8 mouse cellular contexts compared by ENCODE assay signal in the genomic region with DNA sequence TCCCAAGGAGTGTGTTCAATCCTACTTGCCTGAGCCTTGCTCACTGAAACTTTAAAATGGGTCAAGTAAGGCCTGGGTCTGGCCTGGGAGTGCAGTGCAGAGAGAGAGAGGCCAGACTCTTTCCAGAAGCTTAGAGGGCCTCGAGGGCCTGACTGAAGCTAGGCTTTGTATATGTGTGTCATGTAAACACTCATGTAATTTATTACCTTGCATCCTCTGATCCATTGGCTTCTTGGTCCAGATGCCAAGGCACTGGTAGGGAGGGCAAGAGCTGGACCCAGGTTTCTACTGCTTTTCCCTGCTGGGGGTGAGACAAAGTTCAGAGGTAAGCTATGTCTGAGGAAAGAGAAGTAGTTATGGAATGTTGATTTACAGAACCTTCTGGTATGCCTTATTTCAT. TPM values are rescaled to one million over a fixed set of nuclear protein-coding genes. Genes with fewer than 3 reads are reported as not detected.
DNase-seq lines count a peak whose midpoint lies in the region; ATAC-seq and TF ChIP-seq lines count a peak whose summit lies in the region.

No protein-coding gene starts in this region.

- TF ChIP-seq CTCF in thymus, adult 2 months (IDR thresholded peaks at IDR 0.05; ENCODE audit: borderline replicate concordance, control insufficient read depth, extremely low read depth, insufficient read depth, low read length, poor library complexity), result no peak
- TF ChIP-seq CTCF in stomach, postnatal 0 days (IDR thresholded peaks at IDR 0.05; ENCODE audit: low read depth), result no peak

- peak overlapping the region; percentile 18; the same call in 1 of the 2 replicates for H3K27ac ChIP-seq in thymus, adult 2 months (ENCODE audit: control insufficient read depth, insufficient read depth, low read length)
- H3K27ac ChIP-seq in heart, embryonic 15.5 days, result peak overlapping the region; percentile 97
- H3K27ac ChIP-seq in limb, embryonic 13.5 days, result peak overlapping the region; percentile 98
- H3K27ac ChIP-seq in stomach, postnatal 0 days (replicated peaks), result peak overlapping the region; percentile 98

- peak overlapping the region; percentile 78 for H3K4me2 ChIP-seq in heart, embryonic 15.5 days
- H3K4me2 ChIP-seq in limb, embryonic 13.5 days (replicated peaks), result peak overlapping the region; percentile 91
- peak overlapping the region; percentile 79 for H3K4me2 ChIP-seq in stomach, postnatal 0 days (replicated peaks; ENCODE audit: low read depth)

- TF ChIP-seq POLR2A in thymus, adult 2 months (IDR thresholded peaks at IDR 0.05; ENCODE audit: control insufficient read depth, extremely low read depth, insufficient read depth, low read length, poor library complexity), result no peak

- H3K9me3 ChIP-seq in heart, embryonic 15.5 days (replicated peaks), result no peaks in the 10 kb centered on the region
- H3K9me3 ChIP-seq in limb, embryonic 13.5 days, result no peaks in the 10 kb centered on the region
- no peaks in the 10 kb centered on the region for H3K9me3 ChIP-seq in stomach, postnatal 0 days (ENCODE audit: control insufficient read depth, low read length)

- H3K27me3 ChIP-seq in thymus, adult 2 months (ENCODE audit: control insufficient read depth, insufficient read depth, low read length), result no peaks in the 10 kb centered on the region
- no peaks in the 10 kb centered on the region for H3K27me3 ChIP-seq in heart, embryonic 15.5 days
- no peaks in the 10 kb centered on the region for H3K27me3 ChIP-seq in limb, embryonic 13.5 days
- H3K27me3 ChIP-seq in stomach, postnatal 0 days (ENCODE audit: control insufficient read depth, insufficient read depth, low read length), result no peaks in the 10 kb centered on the region

- no peak for ATAC-seq in heart, embryonic 15.5 days (replicated peaks; ENCODE audit: insufficient number of reproducible peaks, insufficient read depth, low FRiP score, low read depth)
- ATAC-seq in limb, embryonic 13.5 days (ENCODE audit: low FRiP score, low read depth), result no peak
- no peak for ATAC-seq in stomach, postnatal 0 days (ENCODE audit: low FRiP score, low TSS enrichment)

- H3K9ac ChIP-seq in heart, embryonic 15.5 days, result peak overlapping the region; percentile 98
- H3K9ac ChIP-seq in limb, embryonic 13.5 days, result peak overlapping the region; percentile 99
- peak overlapping the region; percentile 94 for H3K9ac ChIP-seq in stomach, postnatal 0 days (ENCODE audit: low read length)

- H3K36me3 ChIP-seq in thymus, adult 2 months (ENCODE audit: control insufficient read depth, insufficient read depth, low read length), result no peaks in the 10 kb centered on the region
- no peaks in the 10 kb centered on the region for H3K36me3 ChIP-seq in heart, embryonic 15.5 days
- peaks cover 1% of the 10 kb centered on the region for H3K36me3 ChIP-seq in limb, embryonic 13.5 days
- H3K36me3 ChIP-seq in stomach, postnatal 0 days (ENCODE audit: control insufficient read depth, insufficient read depth, low read length), result no peaks in the 10 kb centered on the region

- peaks cover 31% of the 10 kb centered on the region for H3K4me1 ChIP-seq in thymus, adult 2 months (replicated peaks; ENCODE audit: control insufficient read depth, insufficient read depth, low read length)
- peaks cover 38% of the 10 kb centered on the region for H3K4me1 ChIP-seq in heart, embryonic 15.5 days (replicated peaks)
- H3K4me1 ChIP-seq in limb, embryonic 13.5 days, result peaks cover 45% of the 10 kb centered on the region
- peaks cover 23% of the 10 kb centered on the region for H3K4me1 ChIP-seq in stomach, postnatal 0 days (replicated peaks; ENCODE audit: control insufficient read depth, insufficient read depth)

- no peak for TF ChIP-seq EP300 in stomach, postnatal 0 days (optimal IDR thresholded peaks at IDR 0.05)

- WGBS in thymus, adult 2 months, result 7% methylated on average over 1 of the region's 1 CpGs
- WGBS in heart, embryonic 15.5 days, result 0% methylated on average over 1 of the region's 1 CpGs
- 0% methylated on average over 1 of the region's 1 CpGs for WGBS in limb, embryonic 13.5 days
- WGBS in stomach, postnatal 0 days, result 0% methylated on average over 1 of the region's 1 CpGs

- peak overlapping the region; percentile 100 for H3K4me3 ChIP-seq in thymus, adult 2 months (ENCODE audit: control insufficient read depth, insufficient read depth, low read length)
- H3K4me3 ChIP-seq in heart, embryonic 15.5 days, result peak overlapping the region; percentile 96
- peak overlapping the region; percentile 99 for H3K4me3 ChIP-seq in limb, embryonic 13.5 days
- H3K4me3 ChIP-seq in stomach, postnatal 0 days (ENCODE audit: low read depth, low read length), result peak overlapping the region; percentile 94

- DNase-seq in thymus, adult 2 months, result no peak
- no peak for DNase-seq in thymus, postnatal 10 days (ENCODE audit: low spot score in 2 of 2)
- DNase-seq in stomach, postnatal 0 days (ENCODE audit: low spot score), result no peak
- no peak for DNase-seq in spleen, postnatal 4 days (ENCODE audit: low spot score in 2 of 2)
- no peak for DNase-seq in ovary, adult 18-20 months (ENCODE audit: low spot score)
- DNase-seq in right cerebral cortex, postnatal 4 days, result no peak

RNA-seq across cellular contexts. Expression of a gene that starts 1.8 kb away (rescaled TPM):
- polyA plus RNA-seq in thymus, adult 2 months (2012; rRNA removed), result 112 and 136 TPM in 2 replicates
- 134 and 161 TPM in 2 replicates for polyA plus RNA-seq in heart, embryonic 15.5 days (2015; fragmentation: Nextera tagmentation; extraction: Ambion mirVana)
- polyA plus RNA-seq in limb, embryonic 13.5 days (2015; fragmentation: Nextera tagmentation; extraction: Ambion mirVana), result 205 and 221 TPM in 2 replicates
- 165 and 168 TPM in 2 replicates for polyA plus RNA-seq in stomach, postnatal 0 days (2015; fragmentation: Nextera tagmentation; extraction: Ambion mirVana)

RNA-seq across cellular contexts. Expression of a gene that starts 11.4 kb away (rescaled TPM):
- polyA plus RNA-seq in thymus, adult 2 months (2012; rRNA removed), result 60.5 and 72.4 TPM in 2 replicates
- polyA plus RNA-seq in heart, embryonic 15.5 days (2015; fragmentation: Nextera tagmentation; extraction: Ambion mirVana), result 59.2 and 60.6 TPM in 2 replicates
- polyA plus RNA-seq in limb, embryonic 13.5 days (2015; fragmentation: Nextera tagmentation; extraction: Ambion mirVana), result 66.5 and 73.9 TPM in 2 replicates
- polyA plus RNA-seq in stomach, postnatal 0 days (2015; fragmentation: Nextera tagmentation; extraction: Ambion mirVana), result 61.4 and 63.4 TPM in 2 replicates

RNA-seq across cellular contexts. Expression of a gene that starts 22.2 kb away (rescaled TPM):
- polyA plus RNA-seq in thymus, adult 2 months (2012; rRNA removed), result 31.6 and 40.8 TPM in 2 replicates
- 23.9 and 33.3 TPM in 2 replicates for polyA plus RNA-seq in heart, embryonic 15.5 days (2015; fragmentation: Nextera tagmentation; extraction: Ambion mirVana)
- 65.5 and 66.7 TPM in 2 replicates for polyA plus RNA-seq in limb, embryonic 13.5 days (2015; fragmentation: Nextera tagmentation; extraction: Ambion mirVana)
- 20.2 and 21.5 TPM in 2 replicates for polyA plus RNA-seq in stomach, postnatal 0 days (2015; fragmentation: Nextera tagmentation; extraction: Ambion mirVana)

RNA-seq across cellular contexts. Expression of a gene that starts 22.5 kb away (rescaled TPM):
- 54.5 and 60.0 TPM in 2 replicates for polyA plus RNA-seq in thymus, adult 2 months (2012; rRNA removed)
- polyA plus RNA-seq in heart, embryonic 15.5 days (2015; fragmentation: Nextera tagmentation; extraction: Ambion mirVana), result 11.3 and 12.7 TPM in 2 replicates
- polyA plus RNA-seq in limb, embryonic 13.5 days (2015; fragmentation: Nextera tagmentation; extraction: Ambion mirVana), result 17.1 and 18.7 TPM in 2 replicates
- polyA plus RNA-seq in stomach, postnatal 0 days (2015; fragmentation: Nextera tagmentation; extraction: Ambion mirVana), result 7.1 and 8.0 TPM in 2 replicates

RNA-seq across cellular contexts. Expression of a gene that starts 22.6 kb away (rescaled TPM):
- 68.0 and 75.4 TPM in 2 replicates for polyA plus RNA-seq in thymus, adult 2 months (2012; rRNA removed)
- polyA plus RNA-seq in heart, embryonic 15.5 days (2015; fragmentation: Nextera tagmentation; extraction: Ambion mirVana), result 12.2 and 17.4 TPM in 2 replicates
- 22.3 and 23.6 TPM in 2 replicates for polyA plus RNA-seq in limb, embryonic 13.5 days (2015; fragmentation: Nextera tagmentation; extraction: Ambion mirVana)
- polyA plus RNA-seq in stomach, postnatal 0 days (2015; fragmentation: Nextera tagmentation; extraction: Ambion mirVana), result 7.1 and 7.6 TPM in 2 replicates

Comparison
In these comparisons a context has a peak if more than half of its experiments do, and no peak if none do; other contexts are left out.
1. H3K27ac ChIP-seq: peak in every context shown above with its lines; median percentile 98 in limb, embryonic 13.5 days; 98 in stomach, postnatal 0 days; 97 in heart, embryonic 15.5 days; 18 in thymus, adult 2 months.